Mouse (Mus musculus): ENCODE data around the gene Tenm4. TPM values are rescaled to one million over a fixed set of nuclear protein-coding genes. Genes with fewer than 3 reads are reported as not detected.

Tenm4 gene
- total RNA-seq, 1 experiment = 38.9 TPM

GRCm38 (mm10) chr7:96176781-96177180, 5.7 kb downstream of the Tenm4 start:
- no peak for DNase-seq (ENCODE audit: low read depth, low spot score)
- TF ChIP-seq ZC3H11A (IDR thresholded peaks at IDR 0.05; ENCODE audit: borderline replicate concordance, low read depth, low read length) (no peak), CHD2 (IDR thresholded peaks at IDR 0.05; ENCODE audit: low read depth, low read length) (no peak), ZNF384 (IDR thresholded peaks at IDR 0.05; ENCODE audit: low read depth, low read length) (no peak)
- in situ Hi-C loops (cut with MboI; ENCODE audit: low sequenced_read_pairs in 2 of 2, unreplicated experiment in 2 of 2) = no loop called here

GRCm38 (mm10) chr7:96181751-96182150, 10.7 kb downstream of the Tenm4 start:
- Histone ChIP-seq H3K9ac (ENCODE audit: insufficient read depth, low read depth, low read length, poor library complexity, severe bottlenecking) (no peak overlapping the region), H3K36me3 (ENCODE audit: control insufficient read depth, insufficient read depth, low read length, poor library complexity, severe bottlenecking) (no peaks in the 10 kb centered on the region), H3K9me3 (ENCODE audit: control insufficient read depth, insufficient read depth, low read depth, low read length) (no peaks in the 10 kb centered on the region), H3K27ac (ENCODE audit: insufficient read depth, low read depth, low read length, poor library complexity, severe bottlenecking) (no peak overlapping the region), H3K4me1 (ENCODE audit: control insufficient read depth in 2 of 2, insufficient read depth in 2 of 2, low read length in 2 of 2, poor library complexity in 1 of 2) (peaks cover 3 to 5% of the 10 kb centered on the region in 2 experiments; a peak in 1 of 4 replicates), H3K4me3 (ENCODE audit: insufficient read depth in 1 of 2, low read depth in 1 of 2, low read length in 2 of 2, poor library complexity in 1 of 2, severe bottlenecking in 1 of 2) (no peak overlapping the region)
- no peak for DNase-seq (ENCODE audit: low read depth, low spot score)
- in situ Hi-C loops (cut with MboI; ENCODE audit: low sequenced_read_pairs in 2 of 2, unreplicated experiment in 2 of 2) = no loop called here
- no peak for TF ChIP-seq ZNF384 (IDR thresholded peaks at IDR 0.05; ENCODE audit: low read depth, low read length)
- TF ChIP-seq ZC3H11A (IDR thresholded peaks at IDR 0.05; ENCODE audit: borderline replicate concordance, low read depth, low read length) = no peak
- no peak for TF ChIP-seq CHD2 (IDR thresholded peaks at IDR 0.05; ENCODE audit: low read depth, low read length)
- no peak for TF ChIP-seq MAFK (IDR thresholded peaks at IDR 0.05; ENCODE audit: insufficient read depth, low read depth, low read length)
- no peak for TF ChIP-seq HCFC1 (IDR thresholded peaks at IDR 0.05; ENCODE audit: borderline replicate concordance, insufficient read depth, low read length)

More at GRCm38 (mm10) chr7:96176781-96177180, 5.7 kb downstream of the Tenm4 start:
- Histone ChIP-seq H3K4me3 (ENCODE audit: insufficient read depth in 1 of 2, low read depth in 1 of 2, low read length in 2 of 2, poor library complexity in 1 of 2, severe bottlenecking in 1 of 2) (no peak overlapping the region), H3K27ac (ENCODE audit: insufficient read depth, low read depth, low read length, poor library complexity, severe bottlenecking) (no peak overlapping the region), H3K36me3 (ENCODE audit: control insufficient read depth, insufficient read depth, low read length, poor library complexity, severe bottlenecking) (no peaks in the 10 kb centered on the region), H3K9me3 (ENCODE audit: control insufficient read depth, insufficient read depth, low read depth, low read length) (no peaks in the 10 kb centered on the region), H3K4me1 (ENCODE audit: control insufficient read depth in 2 of 2, insufficient read depth in 2 of 2, low read length in 2 of 2, poor library complexity in 1 of 2) (no peaks in the 10 kb centered on the region), H3K9ac (ENCODE audit: insufficient read depth, low read depth, low read length, poor library complexity, severe bottlenecking) (no peak overlapping the region)

GRCm38 (mm10) chr7:96183195-96183594, 12.1 kb downstream of the Tenm4 start:
- no peak overlapping the region for H3K4me3 ChIP-seq (ENCODE audit: insufficient read depth in 1 of 2, low read depth in 1 of 2, low read length in 2 of 2, poor library complexity in 1 of 2, severe bottlenecking in 1 of 2)
- in situ Hi-C loops (cut with MboI; ENCODE audit: low sequenced_read_pairs in 2 of 2, unreplicated experiment in 2 of 2) = no loop called here
- TF ChIP-seq ZNF384 (IDR thresholded peaks at IDR 0.05; ENCODE audit: low read depth, low read length) (no peak), MAFK (IDR thresholded peaks at IDR 0.05; ENCODE audit: insufficient read depth, low read depth, low read length) (no peak), ZC3H11A (IDR thresholded peaks at IDR 0.05; ENCODE audit: borderline replicate concordance, low read depth, low read length) (no peak), CHD2 (IDR thresholded peaks at IDR 0.05; ENCODE audit: low read depth, low read length) (no peak), HCFC1 (IDR thresholded peaks at IDR 0.05; ENCODE audit: borderline replicate concordance, insufficient read depth, low read length) (no peak)

GRCm38 (mm10) chr7:96185411-96185810, 14.4 kb downstream of the Tenm4 start:
- Histone ChIP-seq H3K9me3 (ENCODE audit: control insufficient read depth, insufficient read depth, low read depth, low read length) (no peaks in the 10 kb centered on the region), H3K4me3 (ENCODE audit: insufficient read depth in 1 of 2, low read depth in 1 of 2, low read length in 2 of 2, poor library complexity in 1 of 2, severe bottlenecking in 1 of 2) (no peak overlapping the region), H3K36me3 (ENCODE audit: control insufficient read depth, insufficient read depth, low read length, poor library complexity, severe bottlenecking) (no peaks in the 10 kb centered on the region), H3K9ac (ENCODE audit: insufficient read depth, low read depth, low read length, poor library complexity, severe bottlenecking) (no peak overlapping the region), H3K4me1 (ENCODE audit: control insufficient read depth in 2 of 2, insufficient read depth in 2 of 2, low read length in 2 of 2, poor library complexity in 1 of 2) (peaks cover 3 to 5% of the 10 kb centered on the region in 2 experiments; a peak in 1 of 4 replicates), H3K27ac (ENCODE audit: insufficient read depth, low read depth, low read length, poor library complexity, severe bottlenecking) (no peak overlapping the region)
- in situ Hi-C loops (cut with MboI; ENCODE audit: low sequenced_read_pairs in 2 of 2, unreplicated experiment in 2 of 2) = no loop called here
- DNase-seq (ENCODE audit: low read depth, low spot score) = no peak
- TF ChIP-seq ZNF384 (IDR thresholded peaks at IDR 0.05; ENCODE audit: low read depth, low read length) (no peak), MAFK (IDR thresholded peaks at IDR 0.05; ENCODE audit: insufficient read depth, low read depth, low read length) (no peak), ZC3H11A (IDR thresholded peaks at IDR 0.05; ENCODE audit: borderline replicate concordance, low read depth, low read length) (no peak), CHD2 (IDR thresholded peaks at IDR 0.05; ENCODE audit: low read depth, low read length) (no peak), HCFC1 (IDR thresholded peaks at IDR 0.05; ENCODE audit: borderline replicate concordance, insufficient read depth, low read length) (no peak)

More at GRCm38 (mm10) chr7:96183195-96183594, 12.1 kb downstream of the Tenm4 start:
- Histone ChIP-seq H3K36me3 (ENCODE audit: control insufficient read depth, insufficient read depth, low read length, poor library complexity, severe bottlenecking) (no peaks in the 10 kb centered on the region), H3K9ac (ENCODE audit: insufficient read depth, low read depth, low read length, poor library complexity, severe bottlenecking) (no peak overlapping the region), H3K27ac (ENCODE audit: insufficient read depth, low read depth, low read length, poor library complexity, severe bottlenecking) (no peak overlapping the region), H3K9me3 (ENCODE audit: control insufficient read depth, insufficient read depth, low read depth, low read length) (no peaks in the 10 kb centered on the region), H3K4me1 (ENCODE audit: control insufficient read depth in 2 of 2, insufficient read depth in 2 of 2, low read length in 2 of 2, poor library complexity in 1 of 2) (peaks cover 3 to 5% of the 10 kb centered on the region in 2 experiments; a peak in 1 of 4 replicates)
- no peak for DNase-seq (ENCODE audit: low read depth, low spot score)
